Mouse (Mus musculus): Measurements from ENCODE around the gene Sco2.

Sco2 gene

DNA sequence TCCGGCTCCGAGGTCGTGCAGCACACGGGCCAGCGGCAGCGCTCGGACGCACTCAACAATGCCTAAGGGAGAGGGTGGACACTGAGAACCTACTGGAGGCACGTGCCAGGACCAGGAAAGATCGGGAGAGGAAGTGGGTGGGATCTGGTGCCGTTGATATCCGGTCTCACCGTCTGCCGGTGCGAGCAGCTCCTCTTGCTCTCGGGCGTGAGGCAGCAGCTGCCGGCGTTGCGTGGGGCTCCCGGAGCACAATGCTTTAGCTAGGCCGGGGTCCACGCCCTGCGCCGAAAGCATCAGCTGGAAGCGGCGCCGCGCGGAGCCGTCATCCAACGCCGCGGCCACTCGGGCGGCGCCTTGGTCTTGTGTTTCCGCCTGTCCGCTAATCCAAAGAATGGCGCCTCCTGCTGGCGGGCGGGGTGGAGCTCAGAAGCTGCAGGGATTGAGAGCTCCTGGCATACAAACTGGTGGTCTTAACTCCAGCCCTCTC is at the start of gene Sco2:
Gene Sco2, minus strand, starts transcription at position 85 of the 487 bp plus-strand sequence.
- peak; percentile 94 for DNase-seq

GRCm38 (mm10) chr15:89421938-89422337 is 48.3 kb upstream of the Sco2 start:
- DNase-seq: no peak

DNA sequence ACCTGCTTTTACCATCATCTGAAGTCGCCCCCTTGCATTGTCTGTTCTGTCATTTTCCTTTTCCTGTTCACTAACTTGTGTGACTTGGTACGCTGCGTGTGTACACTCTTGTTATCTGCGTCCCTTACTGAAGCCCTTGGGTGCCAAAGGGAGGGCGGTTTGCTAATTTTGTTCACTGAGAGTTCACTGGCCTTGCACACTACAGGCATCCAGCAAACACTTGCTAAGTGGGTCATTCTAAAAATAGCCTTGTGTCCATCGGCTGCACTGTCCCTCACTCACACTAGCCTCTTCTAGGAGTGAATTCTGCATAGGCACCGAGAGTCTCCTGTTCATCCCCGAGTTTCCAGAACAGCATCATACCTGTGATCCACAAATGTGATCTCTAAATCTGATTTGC is 41.6 kb upstream of the Sco2 start:
- no peak for DNase-seq

DNA sequence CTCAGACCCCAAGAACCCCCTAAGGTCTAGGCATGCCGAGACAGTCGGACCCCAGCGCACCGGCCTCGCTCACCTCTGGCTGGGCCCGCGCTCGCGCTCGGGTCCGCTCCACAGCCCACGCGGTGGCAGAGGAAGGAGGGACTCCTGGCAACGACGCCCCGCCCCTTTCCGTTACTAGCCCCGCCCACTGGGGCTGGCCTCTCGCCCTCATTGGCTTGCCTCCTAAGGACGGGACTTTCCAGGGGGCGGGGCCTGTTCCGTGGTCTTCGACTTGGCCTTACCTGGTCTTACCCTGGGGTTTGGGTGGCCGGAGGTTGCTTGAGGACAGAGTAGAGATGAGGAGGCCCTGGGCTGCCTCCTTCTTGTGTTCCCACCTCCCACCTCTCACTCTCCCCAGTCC is 36.5 kb upstream of the Sco2 start, which contains the start of gene Syce3:
Gene Syce3, minus strand, starts transcription at position 386 of the 400 bp plus-strand sequence.
- DNase-seq: no peak

GRCm38 (mm10) chr15:89406691-89407090 is 33.0 kb upstream of the Sco2 start:
- no peak for DNase-seq

DNA sequence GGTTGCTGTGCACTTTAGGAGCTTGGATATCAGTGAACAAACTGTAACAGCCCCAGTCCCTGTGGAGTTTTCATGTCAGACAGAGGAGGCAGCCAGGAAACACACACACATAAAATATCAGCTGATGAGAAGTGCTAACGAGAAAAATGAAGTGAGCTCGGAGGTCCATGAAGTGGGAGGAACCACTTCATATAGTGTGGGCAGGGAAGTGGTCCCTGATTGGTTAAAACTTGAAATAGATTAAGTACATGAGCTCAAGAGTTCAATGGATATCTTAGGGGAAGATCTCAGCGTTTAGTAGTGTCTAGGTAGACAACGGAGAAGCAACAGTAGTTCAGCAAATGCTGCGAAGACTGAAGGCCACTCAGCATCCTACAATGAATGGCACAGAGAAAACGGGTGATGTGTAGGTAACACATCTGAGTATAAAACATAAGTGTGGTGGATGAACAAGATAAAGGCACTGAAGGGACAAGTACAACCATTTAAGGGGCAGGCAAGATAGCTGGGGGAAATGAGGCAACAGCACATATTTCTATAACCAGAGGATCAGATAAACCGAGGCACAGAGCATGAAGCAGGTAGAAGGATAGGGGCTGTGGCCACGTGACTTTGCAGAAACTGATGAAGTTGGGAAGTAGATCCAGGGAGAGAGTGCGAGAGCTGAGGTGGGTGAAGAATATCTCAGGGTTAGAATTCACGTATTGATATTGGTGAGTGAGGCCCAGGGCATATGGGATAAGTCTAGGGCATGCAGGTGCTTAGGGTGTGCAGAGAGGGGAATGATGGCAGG is 31.4 kb upstream of the Sco2 start:
- no peak for DNase-seq

- no peak for DNase-seq
Measured at GRCm38 (mm10) chr15:89402471-89402870, 28.8 kb upstream of the Sco2 start.

DNA sequence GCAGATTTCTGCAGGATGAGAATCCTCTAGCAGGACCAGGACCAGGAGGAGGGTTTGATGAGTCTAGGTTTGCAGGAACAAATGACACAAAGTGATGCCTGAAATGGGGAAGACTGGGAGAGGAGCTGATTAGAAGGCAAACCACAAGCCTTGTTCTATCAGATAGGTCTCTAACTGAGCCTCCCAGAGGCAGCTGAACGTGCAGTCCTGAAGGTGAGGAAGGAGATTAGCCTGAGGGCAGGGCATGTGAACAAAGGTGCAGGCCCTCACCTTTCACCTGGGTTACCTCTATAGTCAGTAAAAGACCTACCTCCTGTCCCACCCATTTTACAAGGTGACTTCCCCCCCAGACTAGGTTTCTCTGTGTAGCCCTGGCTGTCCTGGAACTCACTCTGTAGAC is 26.1 kb upstream of the Sco2 start:
- DNase-seq: no peak

DNA sequence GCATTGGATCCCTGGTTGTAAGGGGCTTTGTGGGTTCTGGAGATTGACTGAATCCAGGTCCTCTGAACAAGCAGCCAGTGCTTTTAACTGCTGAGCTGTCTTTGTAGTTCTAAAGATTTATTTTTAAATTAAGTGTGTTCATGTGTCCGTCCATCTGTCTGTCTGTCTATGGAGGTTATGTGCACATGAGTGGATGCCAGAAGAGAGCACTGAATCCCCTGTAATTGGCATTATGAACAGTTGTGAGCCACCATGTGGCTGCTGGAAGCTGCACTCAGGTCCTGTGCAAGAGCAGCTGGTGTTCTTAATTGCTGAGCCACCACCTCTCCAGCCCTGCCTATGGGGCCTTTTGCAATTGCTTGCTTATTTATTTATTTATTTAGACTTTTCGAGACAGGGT is 24.5 kb upstream of the Sco2 start:
- DNase-seq: no peak

DNA sequence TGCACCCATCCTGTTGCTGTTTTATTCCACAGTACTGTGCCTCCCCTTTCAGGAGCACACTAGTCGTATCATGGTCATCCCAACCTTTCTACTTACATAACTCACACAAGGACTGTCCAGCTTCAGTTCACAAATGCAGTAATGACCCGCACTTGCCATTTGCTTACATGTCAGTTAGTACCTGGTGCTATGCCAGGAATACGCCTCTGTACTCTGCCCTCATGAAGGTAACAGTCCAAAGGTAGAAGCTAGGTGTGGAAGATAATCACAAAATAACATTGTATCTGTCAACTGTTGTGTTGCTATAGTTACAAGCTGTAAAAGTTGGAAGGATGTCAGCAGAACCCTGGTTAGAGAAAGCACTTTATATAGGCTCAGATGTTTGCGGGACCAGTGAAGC is 23.2 kb upstream of the Sco2 start:
- peak; percentile 77 for DNase-seq

- no peak for DNase-seq
Measured at GRCm38 (mm10) chr15:89390081-89390480, 16.4 kb upstream of the Sco2 start.

- DNase-seq: no peak
Measured at GRCm38 (mm10) chr15:89387127-89387526, 13.5 kb upstream of the Sco2 start.

- DNase-seq: no peak
Measured at GRCm38 (mm10) chr15:89384617-89385016, 11.0 kb upstream of the Sco2 start, which contains the start of gene Klhdc7b. Gene Klhdc7b, plus strand, starts transcription at chr15:89384917.

- no peak for DNase-seq
Measured at GRCm38 (mm10) chr15:89379429-89379828, 5.8 kb upstream of the Sco2 start.

GRCm38 (mm10) chr15:89378831-89379401 is 5.3 kb upstream of the Sco2 start, which contains the start of gene Odf3b:
Gene Odf3b, minus strand, starts transcription at chr15:89379282.
- peak; percentile 30 for DNase-seq

DNA sequence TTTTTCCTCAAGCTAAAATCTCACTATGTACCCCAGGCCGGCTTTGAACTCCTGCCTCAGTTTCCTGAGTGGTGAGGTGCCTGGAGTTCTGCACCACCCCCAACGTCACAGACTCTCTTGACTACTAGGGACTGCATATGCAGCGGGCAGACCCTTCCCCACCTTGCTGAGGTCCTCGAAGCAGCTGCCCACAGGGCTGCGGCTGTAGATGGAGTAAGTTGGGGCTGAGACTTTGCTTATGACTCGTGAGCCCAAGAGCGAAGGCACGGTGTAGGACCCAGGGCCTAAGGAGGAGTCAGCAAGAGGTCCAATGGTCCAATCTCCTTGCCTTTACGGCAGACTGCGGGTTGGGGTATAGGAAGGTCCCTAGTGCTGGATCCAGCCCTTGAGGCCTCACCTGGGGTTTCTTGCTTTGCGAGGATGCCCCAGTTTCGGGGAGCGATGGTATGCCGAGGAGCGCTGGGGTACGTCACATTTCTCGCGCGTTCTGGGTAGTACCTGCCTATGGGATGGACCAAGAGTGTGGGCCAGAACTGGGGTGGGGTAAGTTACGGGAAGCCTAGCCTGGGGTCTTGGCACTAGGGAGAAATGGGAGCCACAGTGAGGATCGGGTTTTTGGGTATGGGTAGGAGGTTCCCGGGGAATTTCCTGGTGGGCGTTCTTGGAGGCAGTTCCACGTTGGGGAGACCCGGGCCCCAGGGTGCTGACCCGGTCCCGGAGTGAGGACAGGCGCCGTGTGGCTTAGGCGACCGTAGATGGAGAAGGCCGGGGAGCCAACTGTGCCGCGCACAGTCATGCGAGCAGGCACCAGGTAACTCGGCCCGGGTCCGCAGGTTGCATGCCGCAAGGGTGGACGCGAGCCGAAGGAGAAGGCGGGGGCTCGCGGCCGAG is 4.5 kb upstream of the Sco2 start:
- no peak for DNase-seq

GRCm38 (mm10) chr15:89377362-89377761 is 3.7 kb upstream of the Sco2 start:
- no peak for DNase-seq

- DNase-seq: peak; percentile 46
Measured at GRCm38 (mm10) chr15:89376957-89377356, 3.3 kb upstream of the Sco2 start, which contains the start of gene Tymp. Gene Tymp, minus strand, starts transcription at chr15:89377039.

GRCm38 (mm10) chr15:89376040-89376439 is 2.4 kb upstream of the Sco2 start:
- peak; percentile 28 for DNase-seq

DNA sequence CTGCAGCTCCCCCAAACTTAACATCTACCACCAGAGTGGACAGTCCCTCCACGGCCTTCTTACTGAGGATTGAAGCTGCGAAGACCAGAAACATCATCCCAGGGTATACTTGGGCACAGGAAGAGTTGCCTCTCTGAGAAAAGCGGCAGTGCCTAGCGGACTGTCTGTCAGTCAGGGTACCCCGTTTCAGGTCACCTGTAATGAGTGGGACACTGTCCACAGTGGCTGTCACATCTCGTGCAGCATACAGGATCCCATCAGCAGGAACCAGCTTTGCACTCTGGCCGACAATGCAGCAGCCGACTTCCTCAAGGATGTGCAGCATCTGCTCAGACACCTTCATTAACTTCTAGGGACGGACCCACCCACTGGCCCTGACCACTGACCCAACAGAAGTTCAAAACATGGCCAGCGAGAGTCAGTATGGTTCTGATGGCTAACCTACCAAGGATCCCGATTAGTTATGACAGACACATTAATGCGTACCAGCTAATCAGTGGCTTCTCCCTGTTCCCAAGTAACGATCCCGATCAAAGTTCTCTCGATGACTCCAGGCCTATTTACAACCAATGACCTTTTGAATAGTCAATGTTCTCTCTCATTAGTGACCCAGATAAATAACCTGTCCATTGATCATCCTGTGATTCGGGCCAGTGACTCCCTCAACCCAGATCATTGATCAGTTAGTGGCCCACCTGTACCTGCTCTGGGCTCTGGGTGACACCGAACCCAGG is 1.3 kb upstream of the Sco2 start:
- DNase-seq: no peak

GRCm38 (mm10) chr15:89374340-89374739 is 694 bp upstream of the Sco2 start:
- no peak for DNase-seq

DNA sequence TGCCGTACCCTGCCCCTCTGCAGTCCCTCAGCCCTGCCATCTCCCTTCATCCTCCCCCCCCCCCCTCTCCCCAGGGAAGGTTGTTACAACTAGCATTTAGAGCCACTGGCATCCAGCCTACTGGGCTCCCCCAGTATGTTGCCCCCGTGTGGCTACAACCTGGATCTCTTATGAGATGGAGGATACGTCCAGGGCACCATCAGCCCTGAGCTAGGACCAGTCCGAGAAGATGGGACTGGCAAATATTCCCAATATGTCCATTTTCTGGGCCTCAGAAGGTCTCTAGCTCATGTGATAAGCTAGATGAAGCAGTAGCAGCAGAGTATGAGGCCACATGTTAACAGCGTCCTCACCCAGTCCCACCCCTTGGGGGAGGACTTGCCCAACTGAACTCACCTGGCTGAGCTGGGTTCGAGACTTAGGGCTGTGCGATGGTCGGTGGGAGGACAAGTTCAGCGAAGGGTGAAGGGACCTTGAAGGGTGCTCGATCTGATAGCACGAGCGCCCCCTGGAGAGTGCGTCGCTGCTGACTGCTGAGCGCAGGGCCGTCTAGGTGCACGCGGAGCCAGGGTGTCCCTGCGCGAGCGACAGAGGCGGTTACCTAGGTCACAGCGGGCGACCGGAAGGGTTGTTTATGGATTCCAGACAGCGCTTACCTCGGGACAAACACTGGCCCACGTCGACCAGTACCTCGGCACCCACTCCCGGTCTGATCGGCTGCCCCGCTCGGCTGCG is 452 bp downstream of the Sco2 start:
- DNase-seq: peak; percentile 91

Measured in kidney, adult 9 months (tissue).